Mouse (Mus musculus): Measurements from ENCODE around the gene Alox15.

Gene Alox15

DNA sequence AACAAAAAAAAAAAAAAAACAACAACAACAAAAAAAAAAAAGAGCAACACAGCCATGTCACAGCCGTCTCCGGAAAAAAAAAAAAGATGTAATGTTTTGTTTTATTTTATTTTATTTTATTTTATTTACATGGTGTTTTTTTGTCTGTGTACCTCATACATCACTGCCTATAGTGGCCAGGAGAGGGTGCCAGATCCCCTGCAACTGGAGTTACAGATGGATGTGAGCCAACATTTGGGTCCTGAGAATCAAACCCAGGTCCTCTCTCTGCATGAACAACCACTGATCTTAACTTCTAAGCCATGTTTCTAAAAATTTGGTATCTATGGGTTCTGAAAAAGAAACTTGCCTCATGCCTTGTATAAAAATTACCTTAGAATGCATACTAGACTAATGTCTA is 43.5 kb downstream of the Alox15 start:
- no peak for DNase-seq (ENCODE audit: low spot score in 2 of 2)

DNA sequence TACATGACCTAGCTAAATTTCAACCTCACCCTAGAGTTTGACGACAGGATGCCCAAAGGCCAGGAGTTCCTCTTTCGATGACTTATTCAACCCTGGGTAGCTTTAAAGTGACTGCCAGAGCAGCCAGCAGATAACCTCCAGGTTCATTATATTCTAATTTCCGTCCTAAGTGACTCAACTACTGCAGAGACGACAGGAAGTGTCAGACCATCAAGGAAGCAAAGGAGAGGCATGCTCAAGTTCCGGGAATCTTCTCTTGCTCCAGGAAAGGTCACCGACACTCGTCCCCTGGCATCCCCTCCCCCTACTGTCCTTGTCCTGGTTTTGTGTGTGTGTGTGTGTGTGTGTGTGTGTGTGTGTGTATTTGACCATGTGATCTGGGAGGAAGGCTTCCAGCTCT is 45.7 kb downstream of the Alox15 start:
- no peak for DNase-seq (ENCODE audit: low spot score in 2 of 2)

DNA sequence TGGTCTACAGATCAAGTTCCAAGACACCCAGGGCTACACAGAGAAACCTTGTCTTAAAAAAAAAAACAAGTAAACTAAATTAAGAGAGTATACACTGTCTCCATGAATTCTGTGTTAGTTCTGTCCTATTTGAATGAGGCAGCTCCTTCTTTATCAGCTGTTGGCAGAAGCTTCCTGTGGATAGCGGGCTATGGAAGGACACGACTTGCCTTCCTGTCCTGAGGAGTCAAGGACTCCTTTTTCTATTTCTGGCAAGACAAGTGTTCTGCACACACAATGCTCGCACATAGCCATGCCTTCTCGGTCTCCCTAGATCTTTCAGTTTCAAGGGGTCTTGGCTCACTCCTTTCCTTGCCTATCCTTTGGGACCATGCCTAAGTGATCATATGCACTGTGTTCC is 49.5 kb downstream of the Alox15 start:
- DNase-seq (ENCODE audit: low spot score in 2 of 2) = no peak

DNA sequence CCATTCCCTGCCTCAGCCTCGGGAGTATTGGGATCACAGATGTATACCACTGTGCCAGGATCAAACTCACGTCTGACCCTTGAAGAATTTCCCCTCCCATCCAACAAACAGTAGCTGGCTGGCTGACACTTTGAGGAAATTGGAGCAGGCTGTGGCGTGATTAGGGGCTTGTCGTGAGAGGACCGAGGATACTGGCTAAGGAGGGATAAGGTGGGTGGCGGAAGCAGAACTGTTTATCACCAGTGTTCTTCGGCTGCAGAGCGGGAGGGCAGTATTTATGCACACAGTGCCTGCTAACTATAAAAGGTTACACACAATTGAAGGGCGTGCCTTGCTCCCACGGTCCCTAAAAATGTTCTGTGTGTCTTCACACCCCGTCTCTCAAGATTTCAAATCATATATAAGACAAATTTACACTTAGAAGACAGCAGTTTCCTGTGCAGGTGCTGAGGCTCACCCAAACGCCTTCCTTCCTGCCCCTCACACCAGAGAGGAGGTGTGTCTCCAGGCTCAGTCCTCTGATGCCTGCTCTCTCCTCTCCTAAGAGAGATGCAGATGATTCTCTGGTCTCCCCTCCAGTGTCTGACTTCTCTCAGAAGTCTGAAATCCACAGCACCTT is 53.9 kb downstream of the Alox15 start:
- no peak for DNase-seq (ENCODE audit: low spot score in 2 of 2)

DNA sequence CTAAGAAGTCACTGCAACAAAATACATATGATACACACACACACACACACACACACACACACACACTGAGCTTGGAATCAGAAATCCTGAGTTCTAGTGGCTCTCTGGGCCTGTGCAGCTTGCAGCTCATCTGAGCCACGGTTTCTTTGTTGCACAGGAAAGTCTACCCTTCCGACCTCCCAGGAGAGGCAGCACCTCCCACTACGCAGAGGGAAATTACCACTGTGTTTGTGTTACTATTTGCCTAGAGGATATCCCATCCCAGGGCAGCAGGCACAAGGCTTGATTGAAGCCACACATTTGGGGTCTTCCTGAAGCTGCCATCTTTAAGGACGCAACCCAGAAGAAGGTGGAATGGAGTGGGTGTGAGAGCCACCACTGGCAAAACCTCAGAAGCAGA is 54.4 kb downstream of the Alox15 start:
- DNase-seq (ENCODE audit: low spot score in 2 of 2) = no peak

Measured in frontal cortex, postnatal 10 days (tissue).